Mouse (Mus musculus) effector memory CD4-positive, alpha-beta T cell, adult 5 months (primary cell): ENCODE data around the gene Ccdc97. TPM values are rescaled to one million over a fixed set of nuclear protein-coding genes. Genes with fewer than 3 reads are reported as not detected.

Experiments
- polyA plus RNA-seq: library from polyadenylated mRNA; unstranded; fragments of 100-300 nt; shearing (Covaris generic); gene quantifications from one replicate; pipeline ENCODE4 v1.2.1, GENCODE M21; 2017

Ccdc97 gene
- polyA plus RNA-seq = 52.7 TPM

GRCm38 (mm10) chr7:25718788-25719417 is at the start of gene Ccdc97:
Gene Ccdc97, minus strand, starts transcription at chr7:25719088.

GRCm38 (mm10) chr7:25754738-25755467 is 36.0 kb upstream of the Ccdc97 start, which contains the start of gene Hnrnpul1:
Gene Hnrnpul1, minus strand, starts transcription at chr7:25754757.

GRCm38 (mm10) chr7:25686680-25687531 is 32.0 kb downstream of the Ccdc97 start, which contains the start of gene Tgfb1:
Gene Tgfb1, plus strand, starts transcription at chr7:25687002.

GRCm38 (mm10) chr7:25680514-25681258 is 38.2 kb downstream of the Ccdc97 start, which contains the start of gene B9d2:
Gene B9d2, plus strand, starts transcription at chr7:25680780.

GRCm38 (mm10) chr7:25674719-25675300 is 44.1 kb downstream of the Ccdc97 start, which contains the start of gene Tmem91:
Gene Tmem91, minus strand, starts transcription at chr7:25675166.

Other genes with a start within 250 kb of the Ccdc97 start
- gene Ceacam1, start 241.5 kb downstream of the Ccdc97 start, polyA plus RNA-seq = 0.11 TPM
- gene Ceacam2, start 179.2 kb downstream of the Ccdc97 start, polyA plus RNA-seq = not detected
- gene Erich4, start 103.2 kb downstream of the Ccdc97 start, polyA plus RNA-seq = not detected
- gene Dmac2, start 99.7 kb downstream of the Ccdc97 start, polyA plus RNA-seq = 67.3 TPM
- gene B3gnt8, start 92.4 kb downstream of the Ccdc97 start, polyA plus RNA-seq = 0.20 TPM
- gene Bckdha, start 60.1 kb downstream of the Ccdc97 start, polyA plus RNA-seq = 36.8 TPM
- gene Exosc5, start 59.9 kb downstream of the Ccdc97 start, polyA plus RNA-seq = 52.9 TPM
- gene Tmem91, start 43.9 kb downstream of the Ccdc97 start, polyA plus RNA-seq = 0.84 TPM
- 55.6 TPM for gene B9d2, start 38.3 kb downstream of the Ccdc97 start, polyA plus RNA-seq
- 181 TPM for gene Tgfb1, start 32.1 kb downstream of the Ccdc97 start, polyA plus RNA-seq
- gene Hnrnpul1, start 35.7 kb upstream of the Ccdc97 start, polyA plus RNA-seq = 97.6 TPM
- 3.6 TPM for gene Axl, start 69.6 kb upstream of the Ccdc97 start, polyA plus RNA-seq
- 10.5 TPM for gene Cyp2s1, start 97.8 kb upstream of the Ccdc97 start, polyA plus RNA-seq
- gene Cyp2b10, start 178.5 kb upstream of the Ccdc97 start, polyA plus RNA-seq = not detected